Mouse (Mus musculus) intestine, postnatal 0 days (tissue): Measurements from ENCODE around the gene Slc39a11. TPM values are rescaled to one million over a fixed set of nuclear protein-coding genes. Genes with fewer than 3 reads are reported as not detected.
"Not testable (repeated sequence)": the region's sequence is repeated elsewhere in the genome, so short reads cannot be mapped to it uniquely, and the experiment has no call there.

ENCODE experiments used
- ATAC-seq: fragments of 200-750 bp; cut with Nextera tagmentation; 2 replicates; pipeline ENCODE4 v1.8.0; 2017; ENCODE audit warnings: mild to moderate bottlenecking, moderate TSS enrichment, moderate library complexity
- H3K27ac ChIP-seq: fragments of 300-500 bp; sonication (generic); 2 replicates; pipeline ENCODE4 v1.5.1; 2014; ENCODE audit warnings: mild to moderate bottlenecking, low read depth, low read length, moderate library complexity
- H3K27me3 ChIP-seq: fragments of 300-500 bp; sonication (generic); replicated peaks from 2 replicates; pipeline ENCODE4 v1.6.1; 2014; ENCODE audit warnings: low read length, mixed read lengths; ENCODE audit not compliant: control insufficient read depth, insufficient read depth
- H3K36me3 ChIP-seq: fragments of 300-500 bp; sonication (generic); 2 replicates; pipeline ENCODE4 v1.6.1; 2014; ENCODE audit warnings: mild to moderate bottlenecking, moderate library complexity; ENCODE audit not compliant: control insufficient read depth, insufficient read depth
- H3K4me1 ChIP-seq: fragments of 300-500 bp; sonication (generic); replicated peaks from 2 replicates; pipeline ENCODE4 v1.6.1; 2014; ENCODE audit warnings: antibody characterized with exemption, low read length, mixed read lengths; ENCODE audit not compliant: control insufficient read depth, insufficient read depth
- H3K4me2 ChIP-seq: fragments of 300-500 bp; sonication (generic); replicated peaks from 2 replicates; pipeline ENCODE4 v1.6.1; 2014; ENCODE audit warnings: low read depth, mild to moderate bottlenecking, moderate library complexity
- H3K4me3 ChIP-seq: fragments of 300-500 bp; sonication (generic); 2 replicates; pipeline ENCODE4 v1.5.1; 2014; ENCODE audit warnings: low read depth, low read length
- H3K9ac ChIP-seq: fragments of 300-500 bp; sonication (generic); 2 replicates; pipeline ENCODE4 v1.6.1; 2014; ENCODE audit warnings: mild to moderate bottlenecking, low read depth, low read length
- H3K9me3 ChIP-seq: fragments of 300-500 bp; sonication (generic); 2 replicates; pipeline ENCODE4 v1.6.1; 2016; ENCODE audit warnings: mixed run types; ENCODE audit not compliant: control insufficient read depth
- CTCF ChIP-seq: sonication (generic); IDR thresholded peaks from 2 replicates; pipeline ENCODE4 v1.5.1; 2016; ENCODE audit warnings: low read depth, mild to moderate bottlenecking, control low read depth, antibody characterized with exemption, moderate library complexity
- WGBS: fragments of 180-500 bp; shearing (Covaris S2); extraction: QIAGEN DNeasy Blood & Tissue Kit; methylation state at CpG from one replicate; pipeline ENCODE4 v1.1.7; 2014; 5-methylcytosine and 5-hydroxymethylcytosine counted together
- polyA plus RNA-seq: library from polyadenylated mRNA; unstranded; fragments of >200 nt; fragmentation: Nextera tagmentation; extraction: Ambion mirVana; gene quantifications from 2 replicates; pipeline ENCODE4 v1.2.1, GENCODE M21; 2015

The Slc39a11 gene
- polyA plus RNA-seq, 1 experiment from 2014 or later: 50.7 TPM

DNA sequence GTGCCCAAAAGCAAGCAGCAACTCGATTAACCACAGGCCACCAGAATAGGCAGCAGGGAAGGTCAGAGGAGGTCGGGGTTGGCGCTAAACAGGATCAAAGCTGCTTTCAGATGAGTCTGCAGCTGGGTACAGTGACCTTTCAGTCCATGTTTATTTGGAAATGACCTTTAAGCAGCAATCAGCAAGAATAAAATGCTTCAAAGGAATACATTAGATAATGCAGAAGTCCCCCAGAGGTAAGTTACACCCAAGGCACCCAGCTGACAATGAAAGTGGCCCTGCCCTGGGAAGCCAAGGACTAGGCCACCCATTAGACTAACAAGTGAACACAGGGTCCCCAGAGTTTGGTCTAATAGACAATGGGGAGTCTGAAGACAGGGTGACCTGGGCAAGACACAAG lies 60.9 kb downstream of the Slc39a11 start:
- Histone ChIP-seq H3K9ac (no peak overlapping the region), H3K4me1 (no peaks in the 10 kb centered on the region), H3K36me3 (no peaks in the 10 kb centered on the region), H3K4me3 (no peak overlapping the region), H3K27me3 (no peaks in the 10 kb centered on the region), H3K4me2 (no peak overlapping the region), H3K27ac (no peak overlapping the region), H3K9me3 (no peaks in the 10 kb centered on the region)
- no peak for ATAC-seq
- no peak for TF ChIP-seq CTCF
- 54% methylated on average over 3 of the region's 3 CpGs for WGBS

DNA sequence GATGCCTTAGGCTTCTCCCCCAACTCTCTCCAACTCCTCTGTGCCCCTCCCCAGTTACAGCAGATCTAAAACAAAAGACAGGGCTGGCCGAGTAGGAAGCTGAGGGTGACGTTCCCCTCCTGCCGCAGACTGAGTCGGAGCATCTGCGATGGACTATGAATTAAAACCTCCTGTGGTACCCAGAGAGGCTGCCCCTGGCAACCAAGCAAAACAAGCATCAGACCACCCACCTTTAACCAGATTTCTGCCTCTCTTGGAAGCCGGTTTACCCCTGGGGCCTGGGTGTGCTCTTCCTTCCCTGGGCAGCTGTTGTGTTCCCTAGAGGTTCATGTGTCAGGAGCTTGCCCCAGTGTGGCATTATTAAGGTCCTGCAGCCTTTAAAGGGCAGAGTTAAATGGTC lies 63.5 kb downstream of the Slc39a11 start:
- 73% methylated on average over 6 of the region's 6 CpGs for WGBS
- no peak overlapping the region for H3K4me3 ChIP-seq
- H3K9ac ChIP-seq: no peak overlapping the region
- no peak overlapping the region for H3K4me2 ChIP-seq
- H3K36me3 ChIP-seq: no peaks in the 10 kb centered on the region
- no peak for ATAC-seq
- no peaks in the 10 kb centered on the region for H3K4me1 ChIP-seq
- TF ChIP-seq CTCF: no peak
- H3K9me3 ChIP-seq: no peaks in the 10 kb centered on the region
- H3K27ac ChIP-seq: no peak overlapping the region
- no peaks in the 10 kb centered on the region for H3K27me3 ChIP-seq

DNA sequence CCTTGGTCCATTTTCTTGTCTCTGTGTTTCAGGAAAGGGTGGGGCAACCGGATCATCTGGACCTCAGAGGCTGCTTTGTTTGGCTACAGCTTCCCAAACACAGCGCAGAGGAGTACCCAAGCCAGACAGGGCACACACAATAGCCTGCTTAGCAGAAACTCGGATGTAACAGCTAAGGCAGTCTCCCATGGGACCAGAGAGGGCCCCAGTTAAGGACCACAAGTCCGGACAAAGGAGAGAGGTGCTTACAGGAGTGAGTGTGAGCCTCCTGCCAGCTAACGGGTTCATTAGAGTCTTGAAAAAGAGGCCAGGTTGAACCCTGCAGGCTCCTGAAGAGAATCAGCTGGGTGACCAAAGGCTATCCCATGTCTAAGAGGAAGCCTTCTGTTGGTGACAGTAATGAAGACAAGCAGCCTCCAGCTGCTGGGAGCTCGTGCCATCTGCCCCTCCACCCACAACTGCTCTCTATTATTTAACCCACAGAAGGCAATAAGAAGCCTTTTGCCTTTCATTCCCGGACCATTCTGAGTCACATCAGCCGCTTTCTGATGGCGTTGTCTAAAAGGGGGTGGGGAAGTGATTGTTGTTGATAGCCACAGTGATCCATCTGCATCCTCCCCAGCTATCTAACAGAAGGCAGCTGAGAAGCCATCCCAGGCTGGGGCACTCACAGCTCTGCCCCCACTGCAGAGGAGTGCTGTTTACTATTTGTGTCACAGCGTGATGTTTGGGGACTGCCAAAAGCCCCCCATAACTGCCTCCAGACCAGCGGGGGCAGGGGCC lies 65.8 kb downstream of the Slc39a11 start:
- ATAC-seq: no peak

DNA sequence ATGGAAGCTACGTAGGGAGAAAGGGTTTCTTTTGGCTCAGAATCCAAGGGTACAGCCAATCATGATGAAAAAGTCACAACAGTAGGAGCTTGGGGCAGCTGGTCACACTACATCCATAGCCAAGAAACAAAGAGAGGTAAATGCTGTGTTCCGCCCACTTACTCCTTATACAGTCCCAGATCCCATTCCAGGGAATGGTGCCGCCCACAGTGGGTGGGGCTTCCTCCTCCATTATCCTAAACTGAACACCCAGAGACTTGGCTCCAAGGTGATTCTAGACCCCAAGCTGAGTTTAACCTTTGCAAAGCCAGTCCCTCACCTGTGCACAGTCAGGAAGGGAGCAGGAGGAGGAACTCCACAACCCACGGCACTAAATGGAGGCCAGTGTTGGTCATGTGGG lies 72.7 kb downstream of the Slc39a11 start:
- Histone ChIP-seq H3K4me1 (no peaks in the 10 kb centered on the region), H3K27me3 (no peaks in the 10 kb centered on the region), H3K27ac (no peak overlapping the region), H3K36me3 (no peaks in the 10 kb centered on the region), H3K9me3 (no peaks in the 10 kb centered on the region), H3K9ac (no peak overlapping the region), H3K4me2 (no peak overlapping the region), H3K4me3 (no peak overlapping the region)
- WGBS: 86% methylated on average over 4 of the region's 4 CpGs
- no peak for ATAC-seq
- no peak for TF ChIP-seq CTCF

More for the DNA sequence above, 65.8 kb downstream of the Slc39a11 start:
- Histone ChIP-seq H3K27me3 (no peaks in the 10 kb centered on the region), H3K9ac (no peak overlapping the region), H3K36me3 (no peaks in the 10 kb centered on the region), H3K4me1 (no peaks in the 10 kb centered on the region), H3K4me3 (no peak overlapping the region), H3K9me3 (no peaks in the 10 kb centered on the region), H3K4me2 (no peak overlapping the region), H3K27ac (no peak overlapping the region)
- TF ChIP-seq CTCF: no peak
- 64% methylated on average over 11 of the region's 11 CpGs for WGBS

DNA sequence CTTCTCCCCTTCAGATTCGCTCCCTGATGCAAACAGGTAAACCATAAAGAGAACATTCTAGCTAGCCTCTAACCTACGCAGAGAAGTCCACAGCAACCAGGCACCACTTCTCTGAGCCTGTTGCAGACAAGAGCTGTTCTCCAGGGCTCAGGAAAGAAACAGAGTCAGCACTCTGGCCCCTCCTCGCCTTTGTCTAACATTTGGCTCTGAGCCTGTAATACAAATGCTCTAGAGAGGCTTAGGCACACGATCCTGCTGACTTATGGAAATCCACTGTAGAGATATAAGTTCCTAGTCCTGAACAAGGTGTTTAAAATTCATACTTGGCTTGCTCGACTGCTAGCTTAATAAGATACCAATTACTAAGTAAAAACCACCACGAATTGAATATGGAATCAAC lies 77.2 kb downstream of the Slc39a11 start:
- Histone ChIP-seq H3K4me1 (no peaks in the 10 kb centered on the region), H3K36me3 (no peaks in the 10 kb centered on the region), H3K9ac (no peak overlapping the region), H3K4me2 (no peak overlapping the region), H3K27ac (no peak overlapping the region), H3K4me3 (no peak overlapping the region), H3K27me3 (no peaks in the 10 kb centered on the region), H3K9me3 (no peaks in the 10 kb centered on the region)
- no peak for TF ChIP-seq CTCF
- WGBS: 64% methylated on average over 6 of the region's 6 CpGs
- ATAC-seq: no peak

DNA sequence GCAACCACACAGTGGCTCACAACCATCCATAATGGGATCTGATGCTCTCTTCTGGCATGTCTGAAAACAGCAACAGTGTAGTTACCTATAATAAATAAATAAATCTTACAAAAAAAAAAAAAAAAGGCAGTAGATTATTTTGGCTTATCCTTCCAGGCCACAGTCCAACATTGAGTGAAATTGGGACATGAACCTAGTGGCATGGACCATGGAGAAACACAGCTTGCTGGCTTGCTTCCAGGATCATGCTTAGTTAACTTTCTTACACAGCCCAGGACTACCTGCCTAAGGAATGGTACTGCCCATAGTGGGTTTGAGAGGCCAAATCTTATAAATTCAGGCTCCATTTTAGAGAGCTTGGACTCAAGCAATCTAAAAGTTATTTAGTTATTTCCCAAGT lies 78.3 kb downstream of the Slc39a11 start:
- no peak for TF ChIP-seq CTCF
- H3K9ac ChIP-seq: no peak overlapping the region
- H3K9me3 ChIP-seq: no peaks in the 10 kb centered on the region
- no peaks in the 10 kb centered on the region for H3K27me3 ChIP-seq
- H3K27ac ChIP-seq: no peak overlapping the region
- H3K36me3 ChIP-seq: no peaks in the 10 kb centered on the region
- no peak for ATAC-seq
- no peaks in the 10 kb centered on the region for H3K4me1 ChIP-seq
- no peak overlapping the region for H3K4me3 ChIP-seq
- H3K4me2 ChIP-seq: no peak overlapping the region

DNA sequence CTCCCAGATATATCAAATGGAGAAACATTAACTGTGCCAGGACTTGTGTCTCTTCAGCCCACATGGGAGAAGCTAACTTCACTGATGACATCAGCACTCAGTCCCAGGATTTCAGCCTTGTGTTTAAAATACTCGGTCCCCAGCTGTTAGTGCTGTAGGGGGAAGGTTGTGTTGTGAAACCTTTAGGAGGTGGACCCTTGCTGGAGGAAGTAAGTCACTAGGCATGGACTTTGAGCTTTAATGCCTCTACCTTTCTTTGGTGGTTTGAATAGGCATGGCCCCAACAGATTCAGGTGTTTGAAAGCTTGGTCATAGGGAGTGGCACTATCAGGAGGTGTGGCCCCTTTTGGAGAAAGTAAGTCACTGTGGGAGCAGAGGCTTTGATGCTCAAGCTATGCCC lies 80.9 kb downstream of the Slc39a11 start:
- Histone ChIP-seq H3K27ac (no peak overlapping the region), H3K9ac (no peak overlapping the region), H3K27me3 (no peaks in the 10 kb centered on the region), H3K36me3 (no peaks in the 10 kb centered on the region), H3K4me2 (no peak overlapping the region), H3K4me1 (no peaks in the 10 kb centered on the region; the same call in 1 of the 2 replicates), H3K9me3 (no peaks in the 10 kb centered on the region), H3K4me3 (no peak overlapping the region)
- 27% methylated on average over 1 of the region's 1 CpGs for WGBS
- no peak for TF ChIP-seq CTCF
- peak; percentile 80 for ATAC-seq

DNA sequence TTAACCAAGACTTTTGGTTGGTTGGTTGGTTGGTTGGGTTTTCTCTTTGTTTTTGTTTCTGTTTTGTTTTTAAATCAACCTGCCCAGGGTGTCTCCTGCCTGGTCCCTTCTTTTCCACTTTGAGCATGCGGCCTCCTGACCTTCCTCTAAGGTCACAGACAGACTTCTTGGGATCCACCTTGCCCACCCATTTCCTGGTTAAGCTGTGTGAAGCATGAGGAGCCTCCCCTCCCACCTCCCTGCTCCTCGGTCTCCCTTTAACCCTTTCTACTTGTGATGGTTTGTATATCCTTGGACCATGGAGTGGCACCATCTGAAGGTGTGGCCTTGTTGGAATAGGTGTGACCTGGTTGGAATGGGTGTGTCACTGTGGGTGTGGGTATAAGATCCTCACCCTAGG lies 82.0 kb downstream of the Slc39a11 start:
- H3K36me3 ChIP-seq: not testable (repeated sequence)

More for the DNA sequence above, 82.0 kb downstream of the Slc39a11 start:
- not testable (repeated sequence) for H3K4me1 ChIP-seq, H3K4me3 ChIP-seq, H3K4me2 ChIP-seq, ATAC-seq, H3K9me3 ChIP-seq, H3K9ac ChIP-seq, H3K27ac ChIP-seq, H3K27me3 ChIP-seq
- 85% methylated on average over 2 of the region's 2 CpGs for WGBS
